35 mouse cellular contexts compared by ENCODE assay signal in the genomic region with DNA sequence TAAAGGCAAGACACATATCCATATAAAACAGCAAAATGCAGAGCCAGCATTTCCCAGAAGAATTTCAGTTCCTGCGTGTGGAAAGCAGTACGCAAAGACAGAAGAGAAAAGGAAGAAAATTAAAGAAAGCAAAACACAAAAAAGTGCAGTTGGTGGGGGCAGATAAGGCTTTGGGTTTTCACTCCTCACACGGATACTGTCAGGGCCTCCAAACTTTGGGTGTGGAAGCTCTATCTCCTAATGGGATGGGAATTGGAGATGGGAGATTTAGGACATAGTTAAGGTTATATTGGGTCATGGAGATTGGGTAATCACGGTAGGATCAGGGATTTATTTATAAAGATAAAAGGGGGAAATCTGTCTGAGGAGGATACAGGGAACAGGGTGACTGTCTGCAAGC.
"Had no signal": no experiment of that assay in that cellular context is flagged by ENCODE, and none has a peak within 500 bp of the region (broad histone marks: within the 10 kb centered on the region; RNA-seq: fewer than 3 reads in every experiment).

No protein-coding gene starts in this region.

- ATAC-seq: hindbrain, embryonic 16.5 days; hindbrain, postnatal 0 days; inflammation-experienced regulatory T-cells, adult 6 months; intestine, embryonic 15.5 days; intestine, embryonic 16.5 days; intestine, postnatal 0 days had no signal

- H3K4me2 ChIP-seq: heart, embryonic 11.5 days; heart, embryonic 12.5 days; heart, embryonic 13.5 days; heart, embryonic 15.5 days; hindbrain, embryonic 12.5 days; hindbrain, embryonic 13.5 days; hindbrain, embryonic 14.5 days; hindbrain, embryonic 15.5 days; intestine, embryonic 15.5 days; kidney, embryonic 15.5 days had no signal

- H3K36me3 ChIP-seq: heart, embryonic 12.5 days; heart, embryonic 13.5 days; heart, embryonic 15.5 days; hindbrain, embryonic 10.5 days; hindbrain, embryonic 12.5 days; hindbrain, embryonic 13.5 days; hindbrain, embryonic 15.5 days; intestine, embryonic 15.5 days; kidney, embryonic 15.5 days had no signal

- H3K4me1 ChIP-seq: heart, embryonic 12.5 days; heart, embryonic 13.5 days; heart, embryonic 15.5 days; hindbrain, embryonic 12.5 days; hindbrain, embryonic 13.5 days; hindbrain, embryonic 15.5 days; intestine, embryonic 15.5 days; kidney, embryonic 15.5 days had no signal

- DNase-seq: heart, postnatal 10 days; heart, postnatal 14 days; heart, postnatal 36 days; heart, postnatal 4 days; kidney, adult 11 months; kidney, adult 18-20 months; kidney, adult 2 months; kidney, adult 8-10 months; kidney, adult 9 months; kidney, postnatal 10 days; kidney, postnatal 14 days; kidney, postnatal 25 days; kidney, postnatal 36 days; kidney, postnatal 4 days; layer of hippocampus, adult 9-11 months; layer of hippocampus, postnatal 36 days had no signal

- H3K9ac ChIP-seq: heart, embryonic 12.5 days; heart, embryonic 13.5 days; heart, embryonic 15.5 days; hindbrain, embryonic 12.5 days; hindbrain, embryonic 13.5 days; hindbrain, embryonic 14.5 days; hindbrain, embryonic 15.5 days; intestine, embryonic 15.5 days; kidney, embryonic 15.5 days had no signal

- H3K27me3 ChIP-seq: heart, embryonic 12.5 days; heart, embryonic 15.5 days; hindbrain, embryonic 12.5 days; hindbrain, embryonic 13.5 days; hindbrain, embryonic 15.5 days had no signal

- H3K4me3 ChIP-seq: heart, embryonic 12.5 days; heart, embryonic 13.5 days; heart, embryonic 15.5 days; hindbrain, embryonic 10.5 days; hindbrain, embryonic 12.5 days; hindbrain, embryonic 13.5 days; hindbrain, embryonic 15.5 days; intestine, embryonic 15.5 days; kidney, embryonic 15.5 days; layer of hippocampus, adult 2 months; left cerebral cortex, adult 2 months had no signal

- H3K27ac ChIP-seq: heart, embryonic 13.5 days; heart, embryonic 15.5 days; hindbrain, embryonic 10.5 days; hindbrain, embryonic 12.5 days; hindbrain, embryonic 13.5 days; hindbrain, embryonic 14.5 days; hindbrain, embryonic 15.5 days; hindbrain, postnatal 0 days; intestine, embryonic 15.5 days; kidney, embryonic 15.5 days; kidney, postnatal 0 days; layer of hippocampus, adult 2 months; left cerebral cortex, adult 2 months had no signal

- H3K9me3 ChIP-seq: heart, embryonic 12.5 days; heart, embryonic 13.5 days; heart, embryonic 15.5 days; hindbrain, embryonic 10.5 days; hindbrain, embryonic 12.5 days; hindbrain, embryonic 13.5 days; hindbrain, embryonic 15.5 days; intestine, embryonic 15.5 days; kidney, embryonic 15.5 days had no signal
